ENCODE assay signal across 17 mouse cellular contexts in the genomic region with DNA sequence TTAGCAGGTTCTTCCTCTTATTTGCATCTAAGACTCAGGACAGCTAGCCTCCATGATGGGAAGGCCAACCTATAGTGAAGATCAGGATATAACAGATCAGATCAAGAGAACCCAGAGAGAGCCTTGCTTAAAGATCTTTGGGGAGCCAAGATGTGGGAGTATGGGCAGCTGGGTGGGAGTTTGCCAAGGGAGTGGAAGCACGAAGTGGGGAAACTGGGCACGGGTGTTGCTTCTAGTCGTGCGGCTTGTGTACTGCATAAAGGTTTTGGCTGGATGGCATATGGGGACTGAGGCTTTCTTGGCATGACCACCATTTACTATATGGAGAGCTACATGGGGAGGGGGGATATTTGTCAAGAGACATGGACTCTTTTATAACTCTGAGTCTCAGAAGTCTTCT. TPM values are rescaled to one million over a fixed set of nuclear protein-coding genes. Genes with fewer than 3 reads are reported as not detected.
"Had no signal": no experiment of that assay in that cellular context is flagged by ENCODE, and none has a peak within 500 bp of the region (broad histone marks: within the 10 kb centered on the region; RNA-seq: fewer than 3 reads in every experiment).

No protein-coding gene starts in this region.

- H3K27ac ChIP-seq: macrophage; midbrain, embryonic 13.5 days; midbrain, embryonic 15.5 days; neural tube, embryonic 12.5 days; stomach, embryonic 15.5 days; stomach, postnatal 0 days had no signal

- H3K4me3 ChIP-seq: megakaryocyte, embryonic 14.5 days; midbrain, embryonic 13.5 days; midbrain, embryonic 15.5 days; neural tube, embryonic 12.5 days; stomach, embryonic 15.5 days had no signal

- DNase-seq: lung, adult 18-20 months; lung, embryonic 14.5 days; lung, postnatal 14 days; lung, postnatal 36 days; right cerebral cortex, postnatal 25 days; thymus, adult 2 months; thymus, postnatal 25 days; thymus, postnatal 4 days had no signal

RNA-seq across cellular contexts. Expression of a gene that starts 44.4 kb away (rescaled TPM):
- total RNA-seq: monocyte, adult 5-6 weeks; neutrophil, adult 5-6 weeks had no signal
